ENCODE assay signal across 35 mouse cellular contexts in the genomic region with DNA sequence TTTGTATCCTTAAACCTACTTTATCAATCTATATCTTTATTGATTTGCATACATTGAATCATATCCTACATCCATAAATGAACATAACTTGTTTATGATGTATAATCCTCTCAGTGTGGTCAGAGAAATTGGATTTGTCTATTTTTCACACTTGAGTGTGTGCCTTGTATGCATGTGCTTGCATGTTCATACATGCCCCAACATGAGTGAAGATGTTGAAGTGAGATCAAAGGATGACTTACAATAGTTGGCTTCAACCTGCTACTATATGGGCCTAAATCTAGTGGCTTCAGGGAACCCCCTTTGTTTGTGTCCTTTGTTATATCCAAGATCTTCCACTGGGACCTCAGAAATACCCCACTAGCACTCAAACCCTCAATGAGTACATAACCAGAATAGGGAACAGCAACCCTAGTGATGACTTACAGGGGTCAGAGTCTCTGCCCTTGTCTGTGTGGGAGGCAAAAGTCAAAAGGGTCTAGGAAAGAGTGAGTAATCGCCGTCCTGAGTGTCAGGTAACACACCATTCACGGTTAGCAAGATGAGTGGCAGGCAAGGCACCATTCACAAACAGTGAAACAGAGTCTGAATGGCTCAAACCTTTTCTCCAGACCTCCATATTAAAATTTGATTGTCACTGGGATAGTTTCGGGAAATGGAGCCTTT.
"Had no signal": no experiment of that assay in that cellular context is flagged by ENCODE, and none has a peak within 500 bp of the region (broad histone marks: within the 10 kb centered on the region; RNA-seq: fewer than 3 reads in every experiment).

No protein-coding gene starts in this region.

- ATAC-seq: hindbrain, embryonic 16.5 days; hindbrain, postnatal 0 days; inflammation-experienced regulatory T-cells, adult 6 months; intestine, embryonic 15.5 days; intestine, embryonic 16.5 days; intestine, postnatal 0 days had no signal

- H3K9me3 ChIP-seq: heart, embryonic 10.5 days; heart, embryonic 12.5 days; heart, embryonic 13.5 days; heart, embryonic 15.5 days; hindbrain, embryonic 10.5 days; hindbrain, embryonic 12.5 days; hindbrain, embryonic 13.5 days; hindbrain, embryonic 15.5 days; intestine, embryonic 15.5 days; kidney, embryonic 15.5 days had no signal

- H3K27me3 ChIP-seq: heart, embryonic 12.5 days; heart, embryonic 13.5 days; heart, embryonic 15.5 days; hindbrain, embryonic 12.5 days; hindbrain, embryonic 13.5 days; hindbrain, embryonic 15.5 days; intestine, embryonic 15.5 days; kidney, embryonic 15.5 days had no signal

- H3K4me2 ChIP-seq: heart, embryonic 11.5 days; heart, embryonic 12.5 days; heart, embryonic 13.5 days; heart, embryonic 15.5 days; hindbrain, embryonic 12.5 days; hindbrain, embryonic 13.5 days; hindbrain, embryonic 14.5 days; hindbrain, embryonic 15.5 days; intestine, embryonic 15.5 days; kidney, embryonic 15.5 days had no signal

- H3K4me3 ChIP-seq: heart, embryonic 10.5 days; heart, embryonic 12.5 days; heart, embryonic 13.5 days; heart, embryonic 15.5 days; hindbrain, embryonic 10.5 days; hindbrain, embryonic 12.5 days; hindbrain, embryonic 13.5 days; hindbrain, embryonic 15.5 days; intestine, embryonic 15.5 days; kidney, embryonic 15.5 days; layer of hippocampus, adult 2 months had no signal

- H3K36me3 ChIP-seq: heart, embryonic 10.5 days; heart, embryonic 12.5 days; heart, embryonic 13.5 days; heart, embryonic 15.5 days; hindbrain, embryonic 10.5 days; hindbrain, embryonic 12.5 days; hindbrain, embryonic 13.5 days; hindbrain, embryonic 15.5 days; intestine, embryonic 15.5 days; kidney, embryonic 15.5 days had no signal

- H3K9ac ChIP-seq: heart, embryonic 12.5 days; heart, embryonic 13.5 days; heart, embryonic 15.5 days; hindbrain, embryonic 12.5 days; hindbrain, embryonic 13.5 days; hindbrain, embryonic 14.5 days; hindbrain, embryonic 15.5 days; intestine, embryonic 15.5 days; kidney, embryonic 15.5 days had no signal

- H3K27ac ChIP-seq: heart, embryonic 10.5 days; heart, embryonic 13.5 days; heart, embryonic 15.5 days; hindbrain, embryonic 10.5 days; hindbrain, embryonic 12.5 days; hindbrain, embryonic 13.5 days; hindbrain, embryonic 14.5 days; hindbrain, embryonic 15.5 days; hindbrain, postnatal 0 days; intestine, embryonic 15.5 days; kidney, embryonic 15.5 days; kidney, postnatal 0 days; layer of hippocampus, adult 2 months had no signal

- H3K4me1 ChIP-seq: heart, embryonic 10.5 days; heart, embryonic 12.5 days; heart, embryonic 13.5 days; heart, embryonic 15.5 days; hindbrain, embryonic 10.5 days; hindbrain, embryonic 12.5 days; hindbrain, embryonic 13.5 days; hindbrain, embryonic 15.5 days; intestine, embryonic 15.5 days; kidney, embryonic 15.5 days had no signal

- DNase-seq: heart, postnatal 10 days; heart, postnatal 14 days; heart, postnatal 36 days; heart, postnatal 4 days; kidney, adult 11 months; kidney, adult 18-20 months; kidney, adult 2 months; kidney, adult 8-10 months; kidney, adult 9 months; kidney, postnatal 10 days; kidney, postnatal 14 days; kidney, postnatal 25 days; kidney, postnatal 36 days; kidney, postnatal 4 days; layer of hippocampus, adult 9-11 months; layer of hippocampus, postnatal 36 days had no signal
